Mouse (Mus musculus) liver, embryonic 14.5 days (tissue): ENCODE measurements at regions not wholly inside any gene's neighbourhood (a gene's known extent, or its start where the extent isn't known, plus 50 kb on each side); places are given as distances from the start of the nearest gene placed in this dataset.

ENCODE experiments used
- CTCF ChIP-seq: IDR thresholded peaks from 2 replicates; pipeline ENCODE4 v1.5.1; 2016; ENCODE audit warnings: antibody characterized with exemption, low read depth, control low read depth
- EP300 ChIP-seq: IDR thresholded peaks from 2 replicates; pipeline ENCODE4 v1.6.1; 2016; ENCODE audit warnings: antibody characterized with exemption, low read depth

DNA sequence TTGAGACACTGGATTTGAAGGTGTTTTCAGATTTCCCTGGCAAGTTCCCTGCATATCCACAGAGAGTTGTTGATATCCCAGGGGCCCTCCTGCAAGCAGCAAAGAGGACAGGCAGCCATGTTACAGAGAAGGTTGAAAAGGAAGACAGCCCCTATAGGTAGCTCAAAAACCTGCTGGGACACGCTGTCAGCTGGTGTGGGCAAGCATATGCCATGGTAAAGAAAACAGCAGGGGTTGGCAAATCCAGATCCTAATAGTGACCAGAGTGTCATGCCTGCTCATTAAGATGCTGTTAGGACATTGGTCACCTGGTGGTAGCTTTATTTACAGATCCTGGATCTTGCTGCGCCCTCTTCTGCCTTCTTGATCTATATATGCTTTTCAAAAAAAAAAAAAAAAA, 397.6 kb downstream of the Tns1 start:
- TF ChIP-seq EP300 = no peak
- TF ChIP-seq CTCF = no peak
